Mouse (Mus musculus) heart, embryonic 15.5 days (tissue): ENCODE results near the gene Mindy1. TPM values are rescaled to one million over a fixed set of nuclear protein-coding genes. Genes with fewer than 3 reads are reported as not detected.
"Not testable (repeated sequence)": the region's sequence is repeated elsewhere in the genome, so short reads cannot be mapped to it uniquely, and the experiment has no call there.

Experiments
- ATAC-seq: fragments of 200-750 bp; cut with Nextera tagmentation; replicated peaks from 2 replicates; pipeline ENCODE4 v1.8.0; 2017; ENCODE audit warnings: low read depth, moderate TSS enrichment; ENCODE audit not compliant: insufficient number of reproducible peaks, insufficient read depth, low FRiP score
- H3K27ac ChIP-seq: fragments of 300-500 bp; sonication (generic); 2 replicates; pipeline ENCODE4 v1.5.1; 2015; ENCODE audit warnings: mild to moderate bottlenecking, inconsistent platforms
- H3K27me3 ChIP-seq: fragments of 300-500 bp; sonication (generic); 2 replicates; pipeline ENCODE4 v1.6.1; 2015; ENCODE audit warnings: inconsistent platforms
- H3K36me3 ChIP-seq: fragments of 300-500 bp; sonication (generic); 2 replicates; pipeline ENCODE4 v1.6.1; 2015; ENCODE audit warnings: mild to moderate bottlenecking, inconsistent platforms
- H3K4me1 ChIP-seq: fragments of 300-500 bp; sonication (generic); replicated peaks from 2 replicates; pipeline ENCODE4 v1.6.1; 2015; ENCODE audit warnings: inconsistent platforms
- H3K4me2 ChIP-seq: fragments of 300-500 bp; sonication (generic); 2 replicates; pipeline ENCODE4 v1.6.1; 2015; ENCODE audit warnings: inconsistent platforms, mild to moderate bottlenecking, moderate library complexity
- H3K4me3 ChIP-seq: fragments of 300-500 bp; sonication (generic); 2 replicates; pipeline ENCODE4 v1.5.1; 2015; ENCODE audit warnings: mild to moderate bottlenecking, inconsistent platforms
- H3K9ac ChIP-seq: fragments of 300-500 bp; sonication (generic); 2 replicates; pipeline ENCODE4 v1.6.1; 2015; ENCODE audit warnings: mild to moderate bottlenecking, inconsistent platforms
- H3K9me3 ChIP-seq: fragments of 300-500 bp; sonication (generic); replicated peaks from 2 replicates; pipeline ENCODE4 v1.6.1; 2016; ENCODE audit warnings: inconsistent platforms
- WGBS: fragments of 180-500 bp; shearing (Covaris S2); methylation state at CpG from one replicate; pipeline ENCODE4 v1.1.7; 2015; ENCODE audit warnings: mixed read lengths; 5-methylcytosine and 5-hydroxymethylcytosine counted together
- polyA plus RNA-seq: library from polyadenylated mRNA; unstranded; fragments of >200 nt; fragmentation: Nextera tagmentation; extraction: Ambion mirVana; gene quantifications from 2 replicates; pipeline ENCODE4 v1.2.1, GENCODE M21; 2015

The Mindy1 gene
- polyA plus RNA-seq, 1 experiment from 2014 or later, result 24.7 TPM

DNA sequence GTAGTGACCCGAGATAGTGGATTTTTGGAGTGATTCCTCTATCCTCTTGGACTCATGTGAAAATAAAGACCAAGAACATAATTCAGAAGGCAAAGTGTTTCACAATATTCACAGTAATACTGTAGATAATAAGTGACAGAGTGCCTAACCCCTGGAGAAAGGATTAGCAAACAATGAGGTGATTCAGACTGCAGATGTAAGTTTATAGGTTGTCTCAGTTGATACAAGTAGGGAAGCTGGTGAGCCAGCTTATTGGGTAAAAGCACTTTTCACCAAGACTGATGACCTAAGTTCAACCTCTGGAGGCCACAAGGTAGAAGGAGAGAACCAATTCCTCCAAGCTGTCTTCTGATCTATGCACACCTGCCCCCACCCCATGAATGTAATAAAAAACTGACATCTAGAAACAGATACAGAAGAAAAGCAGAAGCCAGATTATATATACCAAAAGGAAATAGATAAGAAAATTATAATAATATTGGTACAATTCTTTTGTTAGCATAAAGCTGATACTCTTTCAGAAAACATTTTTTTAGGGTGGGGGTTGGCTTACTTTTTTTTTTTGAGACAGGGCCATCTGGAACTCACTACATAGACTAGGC is 47.8 kb downstream of the Mindy1 start:
- 78% methylated on average over 1 of the region's 1 CpGs for WGBS
- peaks cover 64% of the 10 kb centered on the region for H3K36me3 ChIP-seq
- no peaks in the 10 kb centered on the region for H3K27me3 ChIP-seq
- no peak overlapping the region for H3K4me3 ChIP-seq
- H3K27ac ChIP-seq, result no peak overlapping the region
- H3K9me3 ChIP-seq, result no peaks in the 10 kb centered on the region
- H3K4me1 ChIP-seq, result no peaks in the 10 kb centered on the region
- no peak overlapping the region for H3K9ac ChIP-seq
- H3K4me2 ChIP-seq, result no peak overlapping the region
- ATAC-seq, result no peak

DNA sequence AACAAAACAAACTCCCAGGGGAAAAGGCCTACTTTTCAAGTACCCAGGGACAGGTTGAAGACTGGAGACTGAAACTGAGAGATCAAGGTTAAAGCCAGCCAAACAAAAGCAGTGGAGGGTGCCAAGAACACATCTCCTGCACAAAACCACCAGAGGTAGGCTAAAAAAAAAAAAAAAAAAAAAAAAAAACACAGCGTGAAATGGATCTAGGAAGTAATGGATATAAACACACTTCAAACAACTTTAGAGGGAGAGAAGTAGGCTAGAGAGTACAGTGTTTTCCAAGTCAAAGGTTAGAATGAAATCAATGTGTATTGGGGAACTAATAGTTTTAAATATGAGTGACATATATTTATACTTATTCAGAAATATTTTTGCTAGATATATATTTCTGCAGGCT is 50.4 kb downstream of the Mindy1 start:
- Histone ChIP-seq H3K4me1 (no peaks in the 10 kb centered on the region), H3K4me3 (no peak overlapping the region), H3K9me3 (no peaks in the 10 kb centered on the region), H3K9ac (no peak overlapping the region), H3K27ac (no peak overlapping the region), H3K36me3 (peaks cover 51% of the 10 kb centered on the region), H3K27me3 (no peaks in the 10 kb centered on the region), H3K4me2 (no peak overlapping the region)
- WGBS, result 90% methylated on average over 1 of the region's 1 CpGs
- ATAC-seq, result no peak

DNA sequence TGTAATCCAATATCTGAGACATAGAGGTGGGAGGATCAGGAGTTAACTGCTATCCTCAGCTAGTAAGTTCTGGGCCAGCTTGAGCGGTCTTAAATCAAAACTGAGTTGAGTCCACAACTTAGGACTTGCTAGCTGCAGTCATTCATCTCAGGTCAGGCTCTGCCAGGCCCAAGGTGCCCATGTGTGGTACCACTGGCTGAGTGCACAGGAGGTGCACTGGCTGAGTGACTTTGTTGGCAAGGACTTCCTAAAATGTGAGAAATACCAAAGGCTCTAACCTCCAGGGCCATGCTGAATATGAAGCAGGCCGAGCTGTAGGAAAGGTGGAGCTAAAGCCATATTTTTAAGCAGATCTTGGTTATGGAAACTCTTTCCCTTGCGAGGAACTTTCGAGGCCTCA is 56.2 kb downstream of the Mindy1 start:
- 95% methylated on average over 4 of the region's 4 CpGs for WGBS
- H3K9ac ChIP-seq, result no peak overlapping the region
- H3K9me3 ChIP-seq, result no peaks in the 10 kb centered on the region
- peaks cover 84% of the 10 kb centered on the region for H3K36me3 ChIP-seq
- no peak overlapping the region for H3K4me3 ChIP-seq
- no peak overlapping the region for H3K4me2 ChIP-seq
- no peak overlapping the region for H3K27ac ChIP-seq
- H3K27me3 ChIP-seq, result no peaks in the 10 kb centered on the region
- no peaks in the 10 kb centered on the region for H3K4me1 ChIP-seq
- no peak for ATAC-seq

DNA sequence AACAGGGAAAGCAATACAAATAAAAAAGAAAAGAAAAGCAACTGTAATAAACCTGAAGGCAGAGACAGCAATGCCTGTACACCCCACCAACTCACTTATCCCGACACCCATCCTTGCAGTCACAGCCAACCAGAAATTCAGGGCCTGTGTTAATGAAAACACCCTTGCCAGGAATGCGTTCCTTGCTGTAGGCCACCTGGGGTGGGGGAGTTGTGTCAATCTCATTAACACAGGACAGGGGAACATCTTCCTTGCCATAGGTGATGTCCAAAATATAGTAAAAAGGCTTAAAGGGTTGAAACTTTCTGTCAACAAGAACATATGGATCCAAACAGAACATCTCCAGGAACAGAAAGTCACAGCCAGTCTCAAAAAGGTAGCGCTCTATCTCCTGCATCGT is 57.1 kb downstream of the Mindy1 start:
- no peaks in the 10 kb centered on the region for H3K9me3 ChIP-seq
- no peaks in the 10 kb centered on the region for H3K27me3 ChIP-seq
- H3K4me1 ChIP-seq, result no peaks in the 10 kb centered on the region
- no peak overlapping the region for H3K9ac ChIP-seq
- no peak overlapping the region for H3K4me3 ChIP-seq
- no peak overlapping the region for H3K4me2 ChIP-seq
- peaks cover 84% of the 10 kb centered on the region for H3K36me3 ChIP-seq
- H3K27ac ChIP-seq, result no peak overlapping the region
- WGBS, result 91% methylated on average over 4 of the region's 4 CpGs
- ATAC-seq, result no peak

- H3K4me1 ChIP-seq, ATAC-seq, H3K4me3 ChIP-seq, H3K9me3 ChIP-seq, H3K27me3 ChIP-seq, H3K4me2 ChIP-seq, H3K27ac ChIP-seq, H3K9ac ChIP-seq: not testable (repeated sequence)
- 96% methylated on average over 9 of the region's 9 CpGs for WGBS
- H3K36me3 ChIP-seq, result peaks cover 82% of the 10 kb centered on the region
Observed at GRCm38 (mm10) chr3:95343356-95344000, 62.3 kb downstream of the Mindy1 start.

Other genes starting within 250 kb of the Mindy1 start
- 168 and 198 TPM in 2 replicates for gene Psmd4, start 238.7 kb upstream of the Mindy1 start, polyA plus RNA-seq
- gene Pip5k1a, start 174.4 kb upstream of the Mindy1 start, polyA plus RNA-seq, result 14.1 and 16.5 TPM in 2 replicates
- gene Vps72, start 170.3 kb upstream of the Mindy1 start, polyA plus RNA-seq, result 79.5 and 99.3 TPM in 2 replicates
- 1.4 and 2.1 TPM in 2 replicates for gene Tmod4, start 156.9 kb upstream of the Mindy1 start, polyA plus RNA-seq
- 51.0 and 54.2 TPM in 2 replicates for gene Scnm1, start 147.3 kb upstream of the Mindy1 start, polyA plus RNA-seq
- gene Lysmd1, start 147.3 kb upstream of the Mindy1 start, polyA plus RNA-seq, result 9.4 and 10.4 TPM in 2 replicates
- gene Tnfaip8l2, start 139.0 kb upstream of the Mindy1 start, polyA plus RNA-seq, result 2.5 and 4.8 TPM in 2 replicates
- gene Sema6c, start 120.9 kb upstream of the Mindy1 start, polyA plus RNA-seq, result 2.0 and 3.5 TPM in 2 replicates
- 5.1 and 6.5 TPM in 2 replicates for gene Gabpb2, start 63.4 kb upstream of the Mindy1 start, polyA plus RNA-seq
- 49.7 and 60.9 TPM in 2 replicates for gene Cdc42se1, start 52.6 kb upstream of the Mindy1 start, polyA plus RNA-seq
- gene Mllt11, start 49.2 kb upstream of the Mindy1 start, polyA plus RNA-seq, result 10.6 and 12.0 TPM in 2 replicates
- 0.38 and 0.55 TPM in 2 replicates for gene Gm128, start 39.7 kb upstream of the Mindy1 start, polyA plus RNA-seq
- 0.06 and 0.38 TPM in 2 replicates for gene Bnipl, start 30.2 kb upstream of the Mindy1 start, polyA plus RNA-seq
- gene Prune1, start 731 bp downstream of the Mindy1 start, polyA plus RNA-seq, result 23.8 and 26.5 TPM in 2 replicates
- gene Anxa9, start 25.8 kb downstream of the Mindy1 start, polyA plus RNA-seq, result 0.64 and 1.2 TPM in 2 replicates
- gene Cers2, start 33.4 kb downstream of the Mindy1 start, polyA plus RNA-seq, result 120 and 139 TPM in 2 replicates
- 16.7 and 22.4 TPM in 2 replicates for gene Setdb1, start 75.9 kb downstream of the Mindy1 start, polyA plus RNA-seq
- not detected in 2 replicates for gene 4930558C23Rik, start 121.5 kb downstream of the Mindy1 start, polyA plus RNA-seq
- 30.4 and 33.2 TPM in 2 replicates for gene Arnt, start 153.0 kb downstream of the Mindy1 start, polyA plus RNA-seq
- 15.9 and 18.1 TPM in 2 replicates for gene Ctsk, start 217.9 kb downstream of the Mindy1 start, polyA plus RNA-seq
- gene Ctss, start 245.4 kb downstream of the Mindy1 start, polyA plus RNA-seq, result 17.3 and 31.6 TPM in 2 replicates